Mouse (Mus musculus) stomach, embryonic 15.5 days (tissue): ENCODE data around the gene Rnaseh2c. TPM values are rescaled to one million over a fixed set of nuclear protein-coding genes. Genes with fewer than 3 reads are reported as not detected.
A peak's percentile ranks its signal among the peaks of the same experiment; 100 is the strongest.

ENCODE experiments used
- ATAC-seq: fragments of 200-750 bp; cut with Nextera tagmentation; 2 replicates; pipeline ENCODE4 v1.8.0; 2017; ENCODE audit warnings: low read depth, moderate number of reproducible peaks, moderate TSS enrichment; ENCODE audit not compliant: insufficient read depth, low FRiP score
- H3K27ac ChIP-seq: fragments of 300-500 bp; sonication (generic); 2 replicates; pipeline ENCODE4 v1.5.1; 2015; ENCODE audit warnings: mild to moderate bottlenecking, inconsistent platforms
- H3K27me3 ChIP-seq: fragments of 300-500 bp; sonication (generic); replicated peaks from 2 replicates; pipeline ENCODE4 v1.6.1; 2015; ENCODE audit warnings: inconsistent platforms
- H3K36me3 ChIP-seq: fragments of 300-500 bp; sonication (generic); 2 replicates; pipeline ENCODE4 v1.6.1; 2015; ENCODE audit warnings: inconsistent platforms
- H3K4me1 ChIP-seq: fragments of 300-500 bp; sonication (generic); 2 replicates; pipeline ENCODE4 v1.6.1; 2015; ENCODE audit warnings: inconsistent platforms
- H3K4me2 ChIP-seq: fragments of 300-500 bp; sonication (generic); 2 replicates; pipeline ENCODE4 v1.6.1; 2015; ENCODE audit warnings: mild to moderate bottlenecking, inconsistent platforms
- H3K4me3 ChIP-seq: fragments of 300-500 bp; sonication (generic); replicated peaks from 2 replicates; pipeline ENCODE4 v1.5.1; 2015; ENCODE audit warnings: inconsistent platforms
- H3K9ac ChIP-seq: fragments of 300-500 bp; sonication (generic); 2 replicates; pipeline ENCODE4 v1.6.1; 2015; ENCODE audit warnings: inconsistent platforms
- H3K9me3 ChIP-seq: fragments of 300-500 bp; sonication (generic); 2 replicates; pipeline ENCODE4 v1.6.1; 2016; ENCODE audit warnings: inconsistent platforms
- WGBS: fragments of 180-500 bp; shearing (Covaris S2); methylation state at CpG from one replicate; pipeline ENCODE4 v1.1.7; 2015; 5-methylcytosine and 5-hydroxymethylcytosine counted together
- polyA plus RNA-seq: library from polyadenylated mRNA; unstranded; fragments of >200 nt; fragmentation: Nextera tagmentation; extraction: Ambion mirVana; gene quantifications from 2 replicates; pipeline ENCODE4 v1.2.1, GENCODE M21; 2015

Gene Rnaseh2c
- 124 and 144 TPM in 2 replicates for polyA plus RNA-seq

DNA sequence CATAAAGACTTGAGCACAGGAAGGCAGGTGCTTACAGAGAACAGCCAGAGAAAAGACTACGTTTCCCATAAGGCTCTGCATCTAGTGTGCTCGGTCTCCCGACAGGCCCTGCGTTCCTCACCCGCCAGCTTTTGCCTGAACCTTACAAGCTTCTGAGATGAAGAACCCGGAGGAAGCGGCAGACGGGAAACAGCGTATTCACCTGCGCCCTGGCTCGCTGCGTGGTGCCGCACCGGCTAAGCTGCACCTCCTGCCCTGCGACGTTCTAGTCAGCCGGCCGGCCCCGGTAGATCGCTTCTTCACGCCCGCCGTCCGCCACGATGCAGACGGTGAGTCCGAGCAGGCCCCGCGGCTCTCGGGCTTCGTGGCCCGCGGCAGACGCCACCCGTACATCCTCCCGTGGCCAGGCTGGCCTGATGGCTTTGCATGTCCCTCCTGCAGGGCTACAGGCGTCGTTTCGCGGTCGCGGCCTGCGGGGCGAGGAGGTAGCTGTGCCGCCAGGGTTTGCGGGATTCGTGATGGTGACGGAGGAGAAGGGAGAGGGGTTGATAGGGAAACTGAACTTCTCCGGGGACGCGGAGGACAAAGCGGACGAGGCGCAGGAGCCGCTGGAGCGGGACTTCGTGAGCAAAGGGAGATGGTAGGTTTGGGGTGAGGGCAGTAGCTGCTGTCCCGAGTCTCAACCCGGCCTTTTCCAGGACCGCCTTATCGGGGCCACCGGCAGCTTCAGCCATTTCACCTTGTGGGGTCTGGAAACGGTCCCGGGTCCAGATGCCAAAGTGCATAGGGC is at the start of gene Rnaseh2c:
Gene Rnaseh2c, plus strand, starts transcription at position 122 of the 790 bp plus-strand sequence.
- Histone ChIP-seq H3K9me3 (no peaks in the 10 kb centered on the region), H3K4me3 (peak within 1 kb of the TSS; percentile 80), H3K4me1 (peaks cover 13% of the 10 kb centered on the region), H3K9ac (peak within 1 kb of the TSS; percentile 86), H3K27ac (peak within 1 kb of the TSS; percentile 82), H3K4me2 (peak within 1 kb of the TSS; percentile 84), H3K27me3 (no peaks in the 10 kb centered on the region), H3K36me3 (peaks cover 37% of the 10 kb centered on the region)
- under 1% methylated on average over 64 of the region's 64 CpGs for WGBS
- peak; percentile 87 for ATAC-seq

DNA sequence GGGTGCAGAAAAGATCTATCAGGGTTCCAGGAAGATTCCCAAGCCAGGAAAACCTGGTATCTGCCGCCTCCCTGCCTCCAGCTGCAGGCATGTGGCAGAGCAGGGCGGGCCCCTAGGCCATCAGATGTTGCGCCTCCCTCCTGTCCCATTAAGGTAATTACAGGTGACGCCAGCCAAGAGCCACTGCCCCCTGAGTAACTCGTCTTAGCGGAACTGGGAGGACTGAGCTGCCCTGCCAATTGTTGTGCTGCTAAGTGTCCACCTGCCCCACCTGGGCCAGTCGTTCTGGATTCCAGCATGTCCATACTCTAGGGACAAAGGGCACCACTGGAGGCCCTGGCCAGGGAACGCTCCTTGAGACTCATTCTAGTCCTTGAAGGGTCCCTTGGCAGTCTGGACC is 47.9 kb upstream of the Rnaseh2c start:
- Histone ChIP-seq H3K4me2 (no peak overlapping the region; the same call in 1 of the 2 replicates), H3K9ac (no peak overlapping the region), H3K4me3 (no peak overlapping the region), H3K9me3 (no peaks in the 10 kb centered on the region), H3K27ac (0 out of 2 replicates have a peak overlapping the region, but pooled peaks have one; percentile 14), H3K36me3 (peaks cover 4% of the 10 kb centered on the region; the same call in 1 of the 2 replicates), H3K4me1 (0 out of 2 replicates have a peak, but pooled peaks cover 14% of the 10 kb centered on the region), H3K27me3 (peaks cover 14% of the 10 kb centered on the region)
- ATAC-seq: peak; percentile 32
- WGBS: 53% methylated on average over 8 of the region's 8 CpGs

DNA sequence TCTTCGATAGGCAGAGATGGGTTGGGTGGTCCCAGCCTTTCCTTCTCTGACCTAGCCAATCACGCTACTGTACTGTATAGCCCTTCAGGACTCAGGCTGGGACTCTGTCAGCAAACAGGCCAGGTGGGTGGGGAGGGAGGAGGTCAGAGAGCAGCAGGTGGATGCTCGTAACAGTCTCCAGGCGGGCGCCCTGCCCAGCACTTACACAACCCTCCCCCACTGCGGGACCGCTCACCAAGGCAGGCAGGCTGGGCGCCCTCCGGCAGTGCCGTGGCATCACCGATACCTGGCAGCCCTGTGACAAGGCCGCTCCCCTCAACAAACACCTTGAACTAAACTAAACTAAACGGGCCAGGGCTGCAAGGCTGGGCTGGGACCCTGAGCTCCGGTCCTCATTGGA is 47.5 kb upstream of the Rnaseh2c start:
- no peak overlapping the region for H3K4me3 ChIP-seq
- WGBS: 67% methylated on average over 14 of the region's 14 CpGs
- no peak overlapping the region; the same call in 1 of the 2 replicates for H3K4me2 ChIP-seq
- H3K27ac ChIP-seq: 0 out of 2 replicates have a peak overlapping the region, but pooled peaks have one; percentile 14
- peak; percentile 66 for ATAC-seq
- 0 out of 2 replicates have a peak, but pooled peaks cover 14% of the 10 kb centered on the region for H3K4me1 ChIP-seq
- no peaks in the 10 kb centered on the region for H3K9me3 ChIP-seq
- peaks cover 18% of the 10 kb centered on the region for H3K27me3 ChIP-seq
- H3K9ac ChIP-seq: no peak overlapping the region
- peaks cover 4% of the 10 kb centered on the region; the same call in 1 of the 2 replicates for H3K36me3 ChIP-seq

DNA sequence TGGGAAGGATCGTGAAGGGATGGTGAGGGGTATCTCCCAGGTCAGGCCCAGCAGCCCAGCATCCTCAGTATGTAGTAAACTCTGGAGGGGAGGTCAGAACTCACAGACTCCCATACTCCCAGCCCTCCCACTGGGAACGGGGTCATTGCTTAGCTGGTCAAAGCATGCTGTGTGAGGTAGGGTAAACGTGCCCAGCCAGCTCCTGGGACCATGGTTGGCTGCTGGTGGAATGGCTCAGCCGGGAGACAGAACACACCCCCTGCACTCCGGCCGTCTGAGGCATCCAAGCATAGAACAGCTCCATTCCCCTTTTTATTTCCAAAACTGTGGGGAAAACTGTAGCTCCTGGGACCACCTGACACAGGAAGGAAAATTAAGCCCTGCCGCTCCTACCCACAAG is 43.5 kb upstream of the Rnaseh2c start:
- no peak for ATAC-seq
- no peaks in the 10 kb centered on the region for H3K9me3 ChIP-seq
- no peaks in the 10 kb centered on the region for H3K36me3 ChIP-seq
- H3K27ac ChIP-seq: no peak overlapping the region
- WGBS: 43% methylated on average over 7 of the region's 7 CpGs
- H3K4me1 ChIP-seq: peaks cover 26% of the 10 kb centered on the region
- peaks cover 47% of the 10 kb centered on the region for H3K27me3 ChIP-seq
- no peak overlapping the region for H3K9ac ChIP-seq
- peak overlapping the region; percentile 77 for H3K4me2 ChIP-seq
- H3K4me3 ChIP-seq: peak overlapping the region; percentile 48

DNA sequence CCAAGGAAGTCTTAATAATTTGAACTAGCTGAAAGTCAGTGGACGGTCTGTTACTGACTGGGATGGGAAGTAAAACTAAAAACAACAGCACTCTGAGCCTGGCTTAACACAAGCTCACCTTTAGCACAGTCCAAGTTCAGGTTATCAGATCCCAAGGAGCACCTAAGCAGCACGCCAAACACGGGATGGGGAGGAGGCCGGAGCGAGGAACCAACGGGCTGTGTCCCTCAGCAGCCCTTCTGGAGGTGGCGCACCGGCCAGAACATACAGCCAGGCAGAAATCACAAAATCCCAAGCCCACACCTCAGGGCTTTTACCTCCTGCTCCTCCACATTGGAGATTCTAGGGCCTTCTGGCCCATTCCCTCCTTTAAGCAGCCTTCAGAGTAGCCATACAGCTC is 42.9 kb upstream of the Rnaseh2c start:
- Histone ChIP-seq H3K9ac (no peak overlapping the region), H3K4me1 (peaks cover 22% of the 10 kb centered on the region), H3K4me3 (peak overlapping the region; percentile 48), H3K27ac (no peak overlapping the region), H3K27me3 (peaks cover 47% of the 10 kb centered on the region), H3K9me3 (no peaks in the 10 kb centered on the region), H3K4me2 (peak overlapping the region; percentile 77), H3K36me3 (no peaks in the 10 kb centered on the region)
- no peak for ATAC-seq
- WGBS: 60% methylated on average over 8 of the region's 8 CpGs

DNA sequence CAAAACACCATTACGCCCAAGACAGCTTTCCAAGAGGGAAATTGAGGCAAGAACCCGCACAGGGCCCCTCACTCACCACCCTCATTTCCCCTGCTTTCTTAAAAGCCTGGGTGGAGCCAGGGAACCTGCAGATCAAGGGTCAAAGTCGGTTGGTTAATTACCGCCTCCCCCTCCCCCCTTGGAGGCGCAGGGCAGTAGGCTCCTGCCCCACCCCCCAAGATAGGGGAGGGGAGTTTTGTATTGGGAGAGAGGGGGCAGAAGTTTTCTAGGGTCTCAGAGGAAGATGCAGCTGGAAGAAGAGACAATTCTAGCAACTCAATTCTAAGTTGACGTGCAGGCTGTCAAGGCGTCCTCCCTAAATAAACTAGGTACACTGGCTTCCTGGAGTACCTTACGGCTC is 42.4 kb upstream of the Rnaseh2c start:
- peak overlapping the region; percentile 77 for H3K4me2 ChIP-seq
- 0 out of 2 replicates have a peak overlapping the region, but pooled peaks have one; percentile 86 for H3K27ac ChIP-seq
- H3K9ac ChIP-seq: no peak overlapping the region
- no peaks in the 10 kb centered on the region for H3K36me3 ChIP-seq
- no peaks in the 10 kb centered on the region for H3K9me3 ChIP-seq
- H3K27me3 ChIP-seq: peaks cover 47% of the 10 kb centered on the region
- 19% methylated on average over 8 of the region's 8 CpGs for WGBS
- no peak for ATAC-seq
- H3K4me1 ChIP-seq: peaks cover 22% of the 10 kb centered on the region
- H3K4me3 ChIP-seq: peak overlapping the region; percentile 48

DNA sequence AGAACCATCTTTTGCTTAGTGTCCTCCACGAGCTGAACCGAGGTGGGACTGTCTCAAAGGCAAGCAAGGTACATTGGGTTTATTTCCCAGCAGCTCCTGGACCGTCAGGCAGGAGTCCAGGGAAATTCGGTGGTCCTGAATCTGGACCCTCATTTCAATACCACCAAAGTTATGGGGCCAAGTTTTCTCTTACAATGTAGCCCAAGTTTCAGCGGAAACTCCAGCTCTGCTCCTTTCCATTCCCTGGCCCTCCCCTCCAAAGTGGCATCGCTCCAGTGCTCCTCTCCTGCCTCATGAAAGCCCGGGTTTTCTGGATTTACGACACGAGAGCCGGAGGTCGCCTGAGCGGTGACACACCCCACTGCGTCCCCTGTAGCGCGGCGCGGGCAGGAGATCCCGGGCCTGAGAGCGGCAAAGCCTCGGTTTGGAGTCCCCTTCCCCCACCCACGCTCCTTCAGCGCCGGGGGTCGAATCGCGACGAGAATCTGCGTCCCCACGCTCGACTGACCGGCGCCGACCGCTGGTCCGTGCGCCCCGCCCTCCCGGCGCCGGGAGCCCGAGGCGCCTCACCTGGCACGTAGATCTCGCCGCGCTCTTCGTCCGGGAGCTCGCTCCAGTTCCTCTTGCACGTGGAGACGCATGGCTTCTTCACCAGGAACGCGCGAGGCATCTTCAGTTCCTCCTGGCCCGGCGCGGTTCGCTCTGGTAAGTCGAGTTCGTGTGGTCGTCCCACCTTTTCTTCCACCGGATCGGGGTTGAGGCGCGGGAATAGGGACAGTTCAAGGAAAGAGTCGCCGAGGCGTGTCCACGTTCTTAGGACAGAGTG is 41.8 kb upstream of the Rnaseh2c start:
- H3K4me2 ChIP-seq: peak overlapping the region; percentile 77
- under 1% methylated on average over 69 of the region's 69 CpGs for WGBS
- peaks cover 47% of the 10 kb centered on the region for H3K27me3 ChIP-seq
- no peak for ATAC-seq
- H3K4me3 ChIP-seq: peak overlapping the region; percentile 48
- H3K9me3 ChIP-seq: no peaks in the 10 kb centered on the region
- H3K36me3 ChIP-seq: no peaks in the 10 kb centered on the region
- H3K27ac ChIP-seq: peak overlapping the region; percentile 86
- peaks cover 17% of the 10 kb centered on the region for H3K4me1 ChIP-seq
- H3K9ac ChIP-seq: peak overlapping the region; percentile 54

DNA sequence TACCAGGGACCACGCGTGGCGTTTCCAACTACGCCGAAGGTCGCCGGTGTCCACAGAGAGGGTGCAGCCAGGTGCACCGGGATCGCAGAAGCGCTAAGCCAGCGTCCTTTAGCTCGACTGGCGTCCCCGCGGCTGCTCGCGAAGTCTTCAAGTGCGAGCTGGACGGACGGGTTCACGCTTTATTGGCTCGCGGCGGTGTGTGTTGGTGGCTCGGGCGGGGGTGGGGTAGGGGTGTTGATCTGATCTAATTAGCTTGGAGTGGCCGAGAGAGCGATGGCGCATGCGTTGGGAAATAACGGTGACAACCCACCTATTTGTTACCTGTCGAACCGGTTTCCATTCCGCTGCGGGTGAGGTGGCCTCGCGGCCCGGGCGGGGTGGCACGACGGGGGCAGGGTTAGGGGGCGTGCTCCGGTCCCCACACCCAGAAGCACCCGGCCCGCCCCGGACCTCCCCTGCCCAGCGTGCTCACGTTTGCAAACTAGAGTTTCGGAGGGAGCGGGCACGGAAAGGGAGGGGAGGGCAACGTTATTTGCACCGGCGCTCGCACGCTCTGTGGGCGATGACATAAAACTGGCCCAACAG is 41.1 kb upstream of the Rnaseh2c start, which contains the start of gene Ovol1:
Gene Ovol1, minus strand, starts transcription at position 190 of the 585 bp plus-strand sequence.
- H3K36me3 ChIP-seq: no peaks in the 10 kb centered on the region
- H3K9me3 ChIP-seq: no peaks in the 10 kb centered on the region
- H3K27me3 ChIP-seq: peaks cover 47% of the 10 kb centered on the region
- peak within 1 kb of the TSS; percentile 48 for H3K4me3 ChIP-seq
- peak within 1 kb of the TSS; percentile 94 for H3K27ac ChIP-seq
- H3K9ac ChIP-seq: peak within 1 kb of the TSS; percentile 54
- ATAC-seq: peak; percentile 89
- peaks cover 12% of the 10 kb centered on the region for H3K4me1 ChIP-seq
- WGBS: 1% methylated on average over 57 of the region's 57 CpGs
- peak within 1 kb of the TSS; percentile 77 for H3K4me2 ChIP-seq

DNA sequence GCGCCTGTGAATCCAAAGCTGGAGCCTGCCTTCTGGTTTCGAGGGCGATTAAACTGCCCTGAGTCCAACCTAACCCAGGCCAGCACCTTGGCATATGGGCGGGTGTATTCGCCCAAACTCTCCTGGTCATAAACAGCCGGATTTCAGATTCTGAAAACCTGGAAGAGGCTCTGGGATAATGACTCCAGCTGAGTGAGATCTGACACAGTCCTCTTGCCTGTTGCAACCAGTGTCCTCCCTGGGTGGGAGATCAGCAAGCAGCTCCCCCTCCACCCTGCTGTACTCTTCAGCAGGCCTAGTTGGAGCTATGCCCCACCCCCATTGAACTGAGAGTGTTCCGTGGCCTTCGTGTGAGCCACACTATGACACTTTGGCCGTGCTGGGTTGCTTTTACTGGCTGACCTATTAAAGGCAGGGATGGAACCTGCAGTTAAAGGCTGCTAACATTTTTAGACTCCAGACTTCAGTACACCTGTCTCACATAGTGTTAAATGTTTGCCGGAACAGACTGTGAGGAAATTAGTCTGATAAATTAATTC is 40.4 kb upstream of the Rnaseh2c start:
- H3K27me3 ChIP-seq: peaks cover 47% of the 10 kb centered on the region
- H3K36me3 ChIP-seq: no peaks in the 10 kb centered on the region
- WGBS: 18% methylated on average over 10 of the region's 10 CpGs
- H3K4me1 ChIP-seq: peaks cover 13% of the 10 kb centered on the region
- H3K4me2 ChIP-seq: peak overlapping the region; percentile 77
- H3K9me3 ChIP-seq: no peaks in the 10 kb centered on the region
- H3K4me3 ChIP-seq: peak overlapping the region; percentile 48
- H3K27ac ChIP-seq: peak overlapping the region; percentile 94
- no peak for ATAC-seq
- peak overlapping the region; percentile 29; the same call in 1 of the 2 replicates for H3K9ac ChIP-seq

DNA sequence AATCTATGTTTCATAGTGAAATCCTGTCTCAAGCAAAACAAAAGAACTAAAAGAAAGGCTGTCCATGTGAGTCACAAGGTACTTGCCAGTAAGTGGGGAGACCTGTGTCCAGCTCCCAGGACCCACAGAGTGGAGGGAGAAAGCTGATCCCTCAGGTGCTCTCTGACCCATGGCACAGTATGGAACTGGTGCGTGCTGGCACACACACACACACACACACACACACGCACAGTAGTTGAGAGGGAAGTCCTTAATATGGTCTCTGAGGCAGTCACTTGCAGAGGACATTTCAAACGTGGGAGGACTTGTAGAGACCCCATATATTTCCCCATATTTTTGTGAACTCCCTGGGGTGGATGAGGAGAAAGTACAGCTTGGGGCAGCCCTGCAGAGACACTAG is 39.8 kb upstream of the Rnaseh2c start:
- Histone ChIP-seq H3K9me3 (no peaks in the 10 kb centered on the region), H3K4me1 (peaks cover 19% of the 10 kb centered on the region), H3K9ac (no peak overlapping the region), H3K4me2 (peak overlapping the region; percentile 77), H3K36me3 (no peaks in the 10 kb centered on the region), H3K4me3 (peak overlapping the region; percentile 48; the same call in 1 of the 2 replicates), H3K27me3 (peaks cover 47% of the 10 kb centered on the region), H3K27ac (peak overlapping the region; percentile 94)
- ATAC-seq: no peak
- 43% methylated on average over 3 of the region's 3 CpGs for WGBS

DNA sequence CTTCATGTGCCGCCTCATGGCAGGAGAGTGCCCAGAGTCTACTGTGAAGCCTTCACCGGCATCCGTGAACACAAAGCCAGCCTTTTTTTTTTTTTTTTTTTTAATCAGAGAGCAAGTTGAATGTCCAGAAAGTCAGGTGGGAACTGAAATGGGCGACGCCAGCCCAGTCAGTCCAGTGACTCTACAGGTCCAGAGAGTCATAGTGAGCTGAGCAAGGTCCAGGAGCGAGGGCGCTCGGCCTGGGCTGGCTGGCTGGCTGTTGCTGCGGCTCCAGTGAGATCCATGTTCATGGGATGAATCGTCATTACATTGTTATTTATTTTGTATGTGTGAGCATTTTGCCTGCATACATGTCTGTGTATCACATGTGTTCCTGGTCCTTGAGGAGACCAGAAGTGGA is 38.9 kb upstream of the Rnaseh2c start:
- H3K4me1 ChIP-seq: peaks cover 24% of the 10 kb centered on the region
- peaks cover 44% of the 10 kb centered on the region for H3K27me3 ChIP-seq
- no peak overlapping the region for H3K4me2 ChIP-seq
- 86% methylated on average over 10 of the region's 10 CpGs for WGBS
- no peaks in the 10 kb centered on the region for H3K36me3 ChIP-seq
- ATAC-seq: no peak
- H3K4me3 ChIP-seq: no peak overlapping the region
- no peak overlapping the region for H3K9ac ChIP-seq
- H3K9me3 ChIP-seq: no peaks in the 10 kb centered on the region
- H3K27ac ChIP-seq: no peak overlapping the region
